Mouse (Mus musculus): ENCODE measurements at regions not wholly inside any gene's neighbourhood (a gene's known extent, or its start where the extent isn't known, plus 50 kb on each side); places are given as distances from the start of the nearest gene placed in this dataset.
A peak's percentile ranks its signal among the peaks of the same experiment; 100 is the strongest.

DNA sequence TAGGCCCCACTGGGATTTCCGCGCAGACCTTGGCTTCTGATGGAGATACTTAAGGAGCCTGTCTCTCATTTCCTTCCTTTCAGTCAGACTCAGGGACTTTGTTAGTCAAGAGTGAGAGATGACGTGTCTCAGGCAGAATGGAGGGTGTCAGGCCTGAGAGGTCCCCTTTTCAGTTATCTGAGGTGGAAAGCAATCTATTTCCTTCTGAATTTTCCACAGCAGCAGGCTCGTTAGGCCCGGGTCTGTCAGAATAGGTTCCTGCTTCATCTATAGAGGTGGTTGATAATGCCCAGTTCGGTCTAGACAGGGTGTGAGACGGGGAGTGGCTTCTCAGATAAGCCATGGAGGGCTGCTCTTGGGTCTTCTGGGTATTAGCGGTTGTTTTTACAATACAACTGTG lies 68.8 kb upstream of the Tut7 start:
- Histone ChIP-seq H3K4me1 (ENCODE audit: control insufficient read depth in 1 of 2, insufficient read depth in 2 of 2) (no peaks in the 10 kb centered on the region), H3K27me3 (replicated peaks) (no peaks in the 10 kb centered on the region), H3K9ac (ENCODE audit: insufficient read depth, low read depth) (no peak overlapping the region), H3K4me3 (replicated peaks in 1 of 3; ENCODE audit: low read depth in 2 of 3, low read length in 2 of 3, poor library complexity in 1 of 3) (no peak overlapping the region), H3K36me3 (replicated peaks in 1 of 2; ENCODE audit: control insufficient read depth in 1 of 2, insufficient read depth in 1 of 2, low read length in 1 of 2) (no peaks in the 10 kb centered on the region), H3K27ac (ENCODE audit: insufficient read depth, low read depth) (no peak overlapping the region), H3K4me2 (ENCODE audit: insufficient read depth, low read depth, poor library complexity, severe bottlenecking) (no peak overlapping the region), H3K9me3 (replicated peaks; ENCODE audit: low read length) (peaks cover 33% of the 10 kb centered on the region), H3K79me2 (replicated peaks; ENCODE audit: control insufficient read depth, extremely low read depth, insufficient read depth, poor library complexity, severe bottlenecking) (no peaks in the 10 kb centered on the region)
- dilution Hi-C loops (cut with MboI; ENCODE audit: extremely low pct_ligation_motif_present, extremely low pct_unique_long_range_greater_than_20kb, low sequenced_read_pairs), result no loop called here
- TF ChIP-seq CTCF (conservative IDR thresholded peaks at IDR 0.05 in 1 of 2, IDR thresholded peaks at IDR 0.05 in 1 of 2; ENCODE audit: low read depth in 2 of 2, low read length in 2 of 2) (no peak), USF2 (conservative IDR thresholded peaks at IDR 0.05; ENCODE audit: low read depth, low read length) (no peak), POLR2A (IDR thresholded peaks at IDR 0.05; ENCODE audit: low read depth, low read length) (no peak), JUND (conservative IDR thresholded peaks at IDR 0.05; ENCODE audit: low read depth, low read length) (no peak), SIN3A (IDR thresholded peaks at IDR 0.05; ENCODE audit: low read length) (no peak), ETS1 (conservative IDR thresholded peaks at IDR 0.05; ENCODE audit: low read depth, low read length) (no peak), HCFC1 (IDR thresholded peaks at IDR 0.05; ENCODE audit: low read depth, low read length) (no peak)
- in situ Hi-C loops (cut with MboI; ENCODE audit: low pct_ligation_motif_present, low pct_unique_long_range_greater_than_20kb, low sequenced_read_pairs), result loop anchor here (25.0 kb wide), 1 partner anchor 571 kb away; no protein-coding TSS in a partner anchor
- DNase-seq (ENCODE audit: extremely low read depth), result no peak

- peak; percentile 2 for DNase-seq (ENCODE audit: extremely low read depth)
- in situ Hi-C loops (cut with MboI; ENCODE audit: low pct_ligation_motif_present, low pct_unique_long_range_greater_than_20kb, low sequenced_read_pairs), result loop anchor here (25.0 kb wide), 1 partner anchor 573 kb away; no protein-coding TSS in a partner anchor
- Histone ChIP-seq H3K27me3 (replicated peaks) (no peaks in the 10 kb centered on the region), H3K4me1 (ENCODE audit: control insufficient read depth in 1 of 2, insufficient read depth in 2 of 2) (no peaks in the 10 kb centered on the region), H3K36me3 (replicated peaks in 1 of 2; ENCODE audit: control insufficient read depth in 1 of 2, insufficient read depth in 1 of 2, low read length in 1 of 2) (no peaks in the 10 kb centered on the region), H3K9ac (ENCODE audit: insufficient read depth, low read depth) (no peak overlapping the region), H3K9me3 (replicated peaks; ENCODE audit: low read length) (peaks cover 47% of the 10 kb centered on the region), H3K79me2 (replicated peaks; ENCODE audit: control insufficient read depth, extremely low read depth, insufficient read depth, poor library complexity, severe bottlenecking) (no peaks in the 10 kb centered on the region), H3K4me2 (ENCODE audit: insufficient read depth, low read depth, poor library complexity, severe bottlenecking) (no peak overlapping the region), H3K4me3 (replicated peaks in 1 of 3; ENCODE audit: low read depth in 2 of 3, low read length in 2 of 3, poor library complexity in 1 of 3) (no peak overlapping the region), H3K27ac (ENCODE audit: insufficient read depth, low read depth) (no peak overlapping the region)
- dilution Hi-C loops (cut with MboI; ENCODE audit: extremely low pct_ligation_motif_present, extremely low pct_unique_long_range_greater_than_20kb, low sequenced_read_pairs), result no loop called here
- TF ChIP-seq CTCF (conservative IDR thresholded peaks at IDR 0.05 in 1 of 2, IDR thresholded peaks at IDR 0.05 in 1 of 2; ENCODE audit: low read depth in 2 of 2, low read length in 2 of 2) (peak in 1 of 2 experiments; percentile 32; a peak in 1 of 4 replicates), RAD21 (IDR thresholded peaks at IDR 0.05; ENCODE audit: low read depth, low read length) (peak; percentile 39), ZNF384 (IDR thresholded peaks at IDR 0.05; ENCODE audit: low read depth, low read length) (peak; percentile 52; the same call in 1 of the 2 replicates), SMC3 (IDR thresholded peaks at IDR 0.05; ENCODE audit: low read depth, low read length) (peak; percentile 17; the same call in 1 of the 2 replicates), TCF12 (IDR thresholded peaks at IDR 0.05; ENCODE audit: low read depth, low read length) (no peak), CHD2 (IDR thresholded peaks at IDR 0.05; ENCODE audit: low read length) (no peak)
Observed at GRCm38 (mm10) chr13:59889468-59890117, 66.6 kb upstream of the Tut7 start.

Measured in CH12.LX (cell line).